25 mouse cellular contexts compared by ENCODE assay signal in the genomic region with DNA sequence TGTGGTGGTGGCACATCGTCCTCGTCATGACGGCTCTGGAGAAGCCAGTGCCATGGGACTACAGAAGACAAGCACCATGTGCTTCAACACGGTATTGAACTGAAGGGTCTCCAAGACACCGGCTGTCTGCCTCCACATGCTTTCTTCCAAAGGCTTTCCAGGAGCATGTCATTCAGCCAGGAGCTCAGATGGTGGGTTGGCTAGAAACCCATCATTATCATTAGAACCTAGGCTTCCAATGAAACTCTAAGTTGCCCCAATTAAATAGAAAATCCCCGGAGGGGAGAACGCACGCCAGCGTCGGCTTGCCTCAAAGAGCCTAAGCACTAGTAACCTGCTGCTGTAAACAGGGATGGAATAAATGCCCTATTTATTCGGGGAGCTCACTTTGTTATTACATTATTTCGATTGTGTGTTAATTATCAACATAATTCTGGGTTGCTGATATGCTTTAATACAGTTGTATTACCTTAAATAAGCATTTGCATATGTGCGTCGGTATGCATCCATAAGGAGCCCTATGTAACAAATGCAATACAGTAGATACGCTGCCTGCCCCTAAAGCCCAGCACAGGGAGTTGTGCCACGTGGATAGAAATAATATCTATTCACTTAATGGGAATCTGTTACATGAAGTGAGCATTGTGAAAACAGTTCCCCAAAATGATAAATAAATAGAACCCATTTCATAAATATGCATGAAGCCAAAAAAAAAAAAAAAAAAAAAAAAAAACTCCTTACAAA.
DNase-seq lines count a peak whose midpoint lies in the region; ATAC-seq and TF ChIP-seq lines count a peak whose summit lies in the region.
"Had no signal": no experiment of that assay in that cellular context is flagged by ENCODE, and none has a peak within 500 bp of the region (broad histone marks: within the 10 kb centered on the region; RNA-seq: fewer than 3 reads in every experiment).

No protein-coding gene starts in this region.

- no peak overlapping the region for H3K9ac ChIP-seq in forebrain, embryonic 14.5 days (ENCODE audit: low read length)
- no peak overlapping the region for H3K9ac ChIP-seq in midbrain, embryonic 11.5 days (ENCODE audit: low read length)
- no peak overlapping the region for H3K9ac ChIP-seq in midbrain, embryonic 16.5 days (ENCODE audit: low read depth, low read length)
- H3K9ac ChIP-seq in forebrain, embryonic 16.5 days (replicated peaks; ENCODE audit: low read depth, low read length), result no peak overlapping the region
- H3K9ac ChIP-seq in hindbrain, postnatal 0 days (replicated peaks; ENCODE audit: low read length), result no peak overlapping the region
- H3K9ac ChIP-seq: limb, embryonic 12.5 days; liver, embryonic 12.5 days; stomach, embryonic 15.5 days had no signal

- WGBS in forebrain, embryonic 14.5 days, result 63% methylated on average over 16 of the region's 16 CpGs
- WGBS in forebrain, embryonic 10.5 days, result 93% methylated on average over 16 of the region's 16 CpGs
- WGBS in midbrain, embryonic 11.5 days, result 88% methylated on average over 16 of the region's 16 CpGs
- WGBS in midbrain, embryonic 16.5 days, result 66% methylated on average over 16 of the region's 16 CpGs
- WGBS in forebrain, embryonic 16.5 days, result 48% methylated on average over 16 of the region's 16 CpGs
- WGBS in hindbrain, postnatal 0 days, result 53% methylated on average over 16 of the region's 16 CpGs

- H3K4me3 ChIP-seq in forebrain, embryonic 14.5 days (ENCODE audit: low read depth, low read length), result no peak overlapping the region
- no peak overlapping the region for H3K4me3 ChIP-seq in forebrain, embryonic 10.5 days
- H3K4me3 ChIP-seq in midbrain, embryonic 11.5 days (ENCODE audit: low read depth, low read length), result no peak overlapping the region
- H3K4me3 ChIP-seq in midbrain, embryonic 16.5 days (ENCODE audit: low read depth, low read length), result no peak overlapping the region
- no peak overlapping the region for H3K4me3 ChIP-seq in forebrain, embryonic 16.5 days (replicated peaks; ENCODE audit: low read length)
- no peak overlapping the region for H3K4me3 ChIP-seq in hindbrain, postnatal 0 days (ENCODE audit: low read length)
- H3K4me3 ChIP-seq: heart, embryonic 10.5 days; layer of hippocampus, adult 2 months; left cerebral cortex, adult 2 months; limb, embryonic 12.5 days; liver, embryonic 12.5 days; stomach, embryonic 15.5 days had no signal

- no peak overlapping the region for H3K27ac ChIP-seq in forebrain, embryonic 14.5 days (ENCODE audit: low read depth, low read length)
- H3K27ac ChIP-seq in forebrain, embryonic 10.5 days, result no peak overlapping the region
- no peak overlapping the region for H3K27ac ChIP-seq in midbrain, embryonic 11.5 days (ENCODE audit: low read depth, low read length)
- H3K27ac ChIP-seq in midbrain, embryonic 16.5 days (ENCODE audit: low read length), result no peak overlapping the region
- no peak overlapping the region for H3K27ac ChIP-seq in forebrain, embryonic 16.5 days (ENCODE audit: low read length)
- H3K27ac ChIP-seq in hindbrain, postnatal 0 days, result no peak overlapping the region
- H3K27ac ChIP-seq: heart, embryonic 10.5 days; layer of hippocampus, adult 2 months; left cerebral cortex, adult 2 months; limb, embryonic 12.5 days; liver, embryonic 12.5 days; stomach, embryonic 15.5 days had no signal

- H3K36me3 ChIP-seq in forebrain, embryonic 14.5 days (ENCODE audit: control insufficient read depth, insufficient read depth, low read length), result no peaks in the 10 kb centered on the region
- no peaks in the 10 kb centered on the region for H3K36me3 ChIP-seq in forebrain, embryonic 10.5 days (replicated peaks)
- no peaks in the 10 kb centered on the region for H3K36me3 ChIP-seq in midbrain, embryonic 11.5 days (ENCODE audit: control insufficient read depth, insufficient read depth, low read length)
- no peaks in the 10 kb centered on the region for H3K36me3 ChIP-seq in midbrain, embryonic 16.5 days (ENCODE audit: control insufficient read depth, insufficient read depth, low read length)
- no peaks in the 10 kb centered on the region for H3K36me3 ChIP-seq in forebrain, embryonic 16.5 days (ENCODE audit: control insufficient read depth, insufficient read depth)
- no peaks in the 10 kb centered on the region for H3K36me3 ChIP-seq in hindbrain, postnatal 0 days (ENCODE audit: insufficient read depth, low read length)
- H3K36me3 ChIP-seq: heart, embryonic 10.5 days; limb, embryonic 12.5 days; liver, embryonic 12.5 days; stomach, embryonic 15.5 days had no signal

- no peak for TF ChIP-seq CTCF in hindbrain, postnatal 0 days (IDR thresholded peaks at IDR 0.05; ENCODE audit: low read depth)

- no peak overlapping the region for H3K4me2 ChIP-seq in forebrain, embryonic 14.5 days (ENCODE audit: low read length)
- no peak overlapping the region for H3K4me2 ChIP-seq in midbrain, embryonic 11.5 days
- no peak overlapping the region for H3K4me2 ChIP-seq in midbrain, embryonic 16.5 days (ENCODE audit: low read length)
- H3K4me2 ChIP-seq in forebrain, embryonic 16.5 days (ENCODE audit: low read length), result no peak overlapping the region
- H3K4me2 ChIP-seq in hindbrain, postnatal 0 days (ENCODE audit: low read depth, low read length), result no peak overlapping the region
- H3K4me2 ChIP-seq: limb, embryonic 12.5 days; stomach, embryonic 15.5 days had no signal

- H3K9me3 ChIP-seq in forebrain, embryonic 14.5 days (replicated peaks; ENCODE audit: control insufficient read depth, low read length), result no peaks in the 10 kb centered on the region
- no peaks in the 10 kb centered on the region for H3K9me3 ChIP-seq in forebrain, embryonic 10.5 days
- no peaks in the 10 kb centered on the region for H3K9me3 ChIP-seq in midbrain, embryonic 11.5 days (ENCODE audit: control insufficient read depth, low read length)
- no peaks in the 10 kb centered on the region for H3K9me3 ChIP-seq in midbrain, embryonic 16.5 days (replicated peaks; ENCODE audit: control insufficient read depth, low read length, poor library complexity, severe bottlenecking)
- no peaks in the 10 kb centered on the region for H3K9me3 ChIP-seq in forebrain, embryonic 16.5 days (ENCODE audit: control insufficient read depth, low read length)
- H3K9me3 ChIP-seq in hindbrain, postnatal 0 days (ENCODE audit: low read length), result no peaks in the 10 kb centered on the region
- H3K9me3 ChIP-seq: heart, embryonic 10.5 days; limb, embryonic 12.5 days; liver, embryonic 12.5 days; stomach, embryonic 15.5 days had no signal

- H3K4me1 ChIP-seq in forebrain, embryonic 14.5 days (ENCODE audit: control insufficient read depth, insufficient read depth, low read length), result no peaks in the 10 kb centered on the region
- H3K4me1 ChIP-seq in forebrain, embryonic 10.5 days, result peaks cover 4% of the 10 kb centered on the region; the same call in 1 of the 2 replicates
- H3K4me1 ChIP-seq in midbrain, embryonic 11.5 days (ENCODE audit: control insufficient read depth, insufficient read depth, low read length), result no peaks in the 10 kb centered on the region
- peaks cover 2% of the 10 kb centered on the region; the same call in 1 of the 2 replicates for H3K4me1 ChIP-seq in midbrain, embryonic 16.5 days (ENCODE audit: control insufficient read depth, insufficient read depth, low read length)
- H3K4me1 ChIP-seq in forebrain, embryonic 16.5 days (replicated peaks; ENCODE audit: control insufficient read depth, insufficient read depth, low read length), result peaks cover 4% of the 10 kb centered on the region; the same call in 1 of the 2 replicates
- H3K4me1 ChIP-seq in hindbrain, postnatal 0 days (ENCODE audit: insufficient read depth, low read length), result no peaks in the 10 kb centered on the region
- H3K4me1 ChIP-seq: limb, embryonic 12.5 days; stomach, embryonic 15.5 days had no signal

- ATAC-seq in forebrain, embryonic 14.5 days, result peak; percentile 73
- ATAC-seq in midbrain, embryonic 11.5 days (ENCODE audit: low FRiP score), result no peak
- no peak for ATAC-seq in midbrain, embryonic 16.5 days
- peak; percentile 90 for ATAC-seq in forebrain, embryonic 16.5 days
- ATAC-seq in hindbrain, postnatal 0 days, result peak; percentile 31; the same call in 1 of the 2 replicates

- H3K27me3 ChIP-seq in forebrain, embryonic 14.5 days (replicated peaks; ENCODE audit: control insufficient read depth, insufficient read depth, low read length), result no peaks in the 10 kb centered on the region
- no peaks in the 10 kb centered on the region for H3K27me3 ChIP-seq in forebrain, embryonic 10.5 days (ENCODE audit: poor library complexity, severe bottlenecking)
- H3K27me3 ChIP-seq in midbrain, embryonic 11.5 days (ENCODE audit: control insufficient read depth, insufficient read depth, low read length), result no peaks in the 10 kb centered on the region
- H3K27me3 ChIP-seq in midbrain, embryonic 16.5 days (ENCODE audit: control insufficient read depth, insufficient read depth, low read depth, low read length), result no peaks in the 10 kb centered on the region
- H3K27me3 ChIP-seq in forebrain, embryonic 16.5 days (replicated peaks; ENCODE audit: control insufficient read depth, insufficient read depth, low read length), result no peaks in the 10 kb centered on the region
- no peaks in the 10 kb centered on the region for H3K27me3 ChIP-seq in hindbrain, postnatal 0 days (ENCODE audit: insufficient read depth, low read length)
- H3K27me3 ChIP-seq: CH12.LX; limb, embryonic 12.5 days; liver, embryonic 12.5 days; stomach, embryonic 15.5 days had no signal

- peak; percentile 72 for DNase-seq in forebrain, embryonic 14.5 days (ENCODE audit: low spot score)
- DNase-seq in forebrain, embryonic 10.5 days (ENCODE audit: extremely low spot score, low spot score), result no peak
- DNase-seq in midbrain, embryonic 11.5 days (ENCODE audit: low spot score, missing footprints), result peak; percentile 65
- DNase-seq in hindbrain, postnatal 0 days (ENCODE audit: low spot score), result peak; percentile 60
- no peak for DNase-seq in ovary, adult 18-20 months (ENCODE audit: low spot score)
- DNase-seq: adrenal gland, adult 2 months; cerebellum, postnatal 25 days; embryo, embryonic 11 days; gastrocnemius, postnatal 36 days; heart, postnatal 10 days; kidney, adult 18-20 months; kidney, postnatal 10 days; lung, adult 2 months; lung, postnatal 36 days; right cerebral cortex, postnatal 25 days; thymus, adult 2 months had no signal

Comparison
In these comparisons a context has a peak if more than half of its experiments do, and no peak if none do; other contexts are left out.
1. DNase-seq: peak in forebrain, embryonic 14.5 days (single experiment), midbrain, embryonic 11.5 days (single experiment) and hindbrain, postnatal 0 days (single experiment); none in forebrain, embryonic 10.5 days (single experiment) and ovary, adult 18-20 months (single experiment).
2. ATAC-seq: peak in forebrain, embryonic 14.5 days (single experiment), forebrain, embryonic 16.5 days (single experiment) and hindbrain, postnatal 0 days (single experiment); none in midbrain, embryonic 11.5 days (single experiment) and midbrain, embryonic 16.5 days (single experiment).